10 mouse cellular contexts compared by ENCODE assay signal in the genomic region with DNA sequence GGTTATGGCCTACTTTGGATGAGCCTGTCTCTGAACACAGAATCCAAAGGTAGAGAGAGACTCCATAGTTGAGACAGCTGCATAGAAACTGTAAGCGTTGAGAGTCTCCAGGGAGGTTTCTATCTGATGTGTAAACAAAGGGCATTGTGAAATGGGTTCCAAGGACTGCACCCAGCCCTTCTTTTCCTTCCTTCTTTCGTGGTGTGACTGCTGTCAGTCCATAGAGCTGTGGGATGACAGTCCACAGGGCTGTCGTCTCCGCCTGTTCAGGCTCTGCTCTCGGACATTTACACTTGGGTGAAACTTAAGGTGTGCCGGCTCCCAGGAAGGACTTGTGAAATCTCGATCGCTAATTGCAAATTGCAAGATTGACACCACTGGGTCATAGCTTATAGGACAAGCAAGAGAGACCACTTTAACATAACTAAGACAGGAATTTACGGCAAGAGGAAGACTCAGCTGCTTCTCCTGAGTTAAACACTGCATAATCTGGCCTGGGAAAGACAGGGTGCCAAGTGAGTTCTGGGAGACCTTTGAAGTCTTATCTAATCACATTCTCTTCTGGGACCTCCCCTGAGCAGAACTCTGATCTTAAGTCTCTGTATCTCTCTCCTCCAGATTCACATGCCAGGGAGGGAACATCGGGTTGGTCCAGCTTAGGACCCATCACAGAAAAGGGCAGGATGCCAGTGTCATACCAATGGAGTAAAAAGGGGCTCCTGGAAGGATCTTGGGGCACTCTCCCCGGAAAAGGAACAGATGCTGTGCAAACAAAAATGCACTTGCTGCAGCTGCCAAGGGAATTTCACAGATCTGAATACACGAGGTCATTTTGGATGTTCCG. TPM values are rescaled to one million over a fixed set of nuclear protein-coding genes. Genes with fewer than 3 reads are reported as not detected.
DNase-seq lines count a peak whose midpoint lies in the region; ATAC-seq and TF ChIP-seq lines count a peak whose summit lies in the region.
"Had no signal": no experiment of that assay in that cellular context is flagged by ENCODE, and none has a peak within 500 bp of the region (broad histone marks: within the 10 kb centered on the region; RNA-seq: fewer than 3 reads in every experiment).

No protein-coding gene starts in this region.

- peaks cover 7% of the 10 kb centered on the region for H3K4me1 ChIP-seq in testis, adult 2 months (ENCODE audit: control insufficient read depth, insufficient read depth, low read length)
- H3K4me1 ChIP-seq in heart, postnatal 0 days (ENCODE audit: control insufficient read depth, insufficient read depth), result peaks cover 27% of the 10 kb centered on the region
- no peaks in the 10 kb centered on the region for H3K4me1 ChIP-seq in forebrain, embryonic 16.5 days (replicated peaks; ENCODE audit: control insufficient read depth, insufficient read depth, low read length)
- H3K4me1 ChIP-seq: forebrain, embryonic 15.5 days had no signal

- TF ChIP-seq POLR2A in testis, adult 2 months (IDR thresholded peaks at IDR 0.05; ENCODE audit: control insufficient read depth, low read depth, low read length), result no peak

- no peak overlapping the region for H3K9ac ChIP-seq in heart, postnatal 0 days (replicated peaks; ENCODE audit: low read depth, low read length)
- no peak overlapping the region for H3K9ac ChIP-seq in forebrain, embryonic 16.5 days (replicated peaks; ENCODE audit: low read depth, low read length)
- H3K9ac ChIP-seq: forebrain, embryonic 15.5 days; limb, embryonic 12.5 days had no signal

- H3K4me3 ChIP-seq in testis, adult 2 months (ENCODE audit: control insufficient read depth, low read depth, low read length), result no peak overlapping the region
- H3K4me3 ChIP-seq in heart, postnatal 0 days (ENCODE audit: low read depth, low read length), result no peak overlapping the region
- no peak overlapping the region for H3K4me3 ChIP-seq in forebrain, embryonic 16.5 days (replicated peaks; ENCODE audit: low read length)
- H3K4me3 ChIP-seq: forebrain, embryonic 15.5 days; limb, embryonic 12.5 days had no signal

- H3K27me3 ChIP-seq in testis, adult 2 months (ENCODE audit: control insufficient read depth, insufficient read depth, low read length), result no peaks in the 10 kb centered on the region
- H3K27me3 ChIP-seq in heart, postnatal 0 days (ENCODE audit: control insufficient read depth, insufficient read depth, low read length), result no peaks in the 10 kb centered on the region
- no peaks in the 10 kb centered on the region for H3K27me3 ChIP-seq in forebrain, embryonic 16.5 days (replicated peaks; ENCODE audit: control insufficient read depth, insufficient read depth, low read length)
- H3K27me3 ChIP-seq: forebrain, embryonic 15.5 days had no signal

- TF ChIP-seq EP300 in heart, postnatal 0 days (IDR thresholded peaks at IDR 0.05; ENCODE audit: low read depth), result 0 out of 2 replicates have a peak, but pooled peaks have one; percentile 19

- peak; percentile 47 for ATAC-seq in heart, postnatal 0 days (ENCODE audit: insufficient read depth, low read depth)
- ATAC-seq in forebrain, embryonic 16.5 days, result no peak
- ATAC-seq: forebrain, embryonic 15.5 days had no signal

- DNase-seq in testis, postnatal 10 days (ENCODE audit: low spot score), result no peak
- no peak for DNase-seq in heart, postnatal 0 days (ENCODE audit: low spot score)
- DNase-seq in lung, postnatal 10 days, result peak; percentile 23
- DNase-seq in yolk sac, embryonic 10.5 days (ENCODE audit: low spot score), result peak; percentile 56
- DNase-seq in thymus, postnatal 14 days, result no peak
- DNase-seq: adrenal gland, postnatal 36 days had no signal

- H3K9me3 ChIP-seq in heart, postnatal 0 days (replicated peaks; ENCODE audit: control insufficient read depth, low read length), result no peaks in the 10 kb centered on the region
- no peaks in the 10 kb centered on the region for H3K9me3 ChIP-seq in forebrain, embryonic 16.5 days (ENCODE audit: control insufficient read depth, low read length)
- H3K9me3 ChIP-seq: forebrain, embryonic 15.5 days; limb, embryonic 12.5 days had no signal

- no peaks in the 10 kb centered on the region for H3K36me3 ChIP-seq in testis, adult 2 months (ENCODE audit: control insufficient read depth, insufficient read depth, low read length)
- H3K36me3 ChIP-seq in heart, postnatal 0 days (replicated peaks; ENCODE audit: control insufficient read depth, insufficient read depth, low read length), result no peaks in the 10 kb centered on the region
- no peaks in the 10 kb centered on the region for H3K36me3 ChIP-seq in forebrain, embryonic 16.5 days (ENCODE audit: control insufficient read depth, insufficient read depth)
- H3K36me3 ChIP-seq: forebrain, embryonic 15.5 days; limb, embryonic 12.5 days had no signal

- TF ChIP-seq CTCF in testis, adult 2 months (IDR thresholded peaks at IDR 0.05; ENCODE audit: control insufficient read depth, insufficient read depth, insufficient replicate concordance, low read depth, low read length), result no peak
- no peak for TF ChIP-seq CTCF in heart, postnatal 0 days (IDR thresholded peaks at IDR 0.05; ENCODE audit: low read depth)

- H3K4me2 ChIP-seq in heart, postnatal 0 days (ENCODE audit: low read depth, low read length), result peak overlapping the region; percentile 25
- no peak overlapping the region for H3K4me2 ChIP-seq in forebrain, embryonic 16.5 days (ENCODE audit: low read length)
- H3K4me2 ChIP-seq: forebrain, embryonic 15.5 days had no signal

- H3K27ac ChIP-seq in testis, adult 2 months (ENCODE audit: control insufficient read depth, insufficient read depth, low read depth, low read length), result peak overlapping the region; percentile 54
- H3K27ac ChIP-seq in heart, postnatal 0 days (ENCODE audit: low read depth), result peak overlapping the region; percentile 62
- no peak overlapping the region for H3K27ac ChIP-seq in forebrain, embryonic 16.5 days (ENCODE audit: low read length)
- H3K27ac ChIP-seq: forebrain, embryonic 15.5 days; limb, embryonic 12.5 days had no signal

- WGBS in heart, postnatal 0 days, result 18% methylated on average over 13 of the region's 13 CpGs
- WGBS in forebrain, embryonic 16.5 days, result 68% methylated on average over 13 of the region's 13 CpGs

RNA-seq across cellular contexts. Expression of a gene that starts 11.5 kb away (rescaled TPM):
- 27.2 and 29.0 TPM in 2 replicates for polyA plus RNA-seq in testis, adult 2 months (2012; rRNA removed)
- 62.1 and 78.8 TPM in 2 replicates for total RNA-seq in heart, postnatal 0 days (2014; rRNA removed; ENCODE audit: low replicate concordance)
- 81.2 and 82.9 TPM in 2 replicates for polyA plus RNA-seq in heart, postnatal 0 days (2015; fragmentation: Nextera tagmentation; extraction: Ambion mirVana)
- polyA plus RNA-seq in forebrain, embryonic 16.5 days (2015; fragmentation: Nextera tagmentation; extraction: Ambion mirVana), result 30.6 and 36.6 TPM in 2 replicates

Comparison
In these comparisons a context has a peak if more than half of its experiments do, and no peak if none do; other contexts are left out.
1. DNase-seq: peak in lung, postnatal 10 days (single experiment) and yolk sac, embryonic 10.5 days (single experiment); none in testis, postnatal 10 days (single experiment), heart, postnatal 0 days (single experiment) and thymus, postnatal 14 days (single experiment).